Mouse (Mus musculus) liver, embryonic 11.5 days (tissue): ENCODE measurements around the gene Sufu. TPM values are rescaled to one million over a fixed set of nuclear protein-coding genes. Genes with fewer than 3 reads are reported as not detected.
A peak's percentile ranks its signal among the peaks of the same experiment; 100 is the strongest.

Experiments used
- ATAC-seq: fragments of 200-750 bp; cut with Nextera tagmentation; replicated peaks from 2 replicates; pipeline ENCODE4 v1.8.0; 2017; ENCODE audit warnings: moderate number of reproducible peaks, mild to moderate bottlenecking, moderate TSS enrichment, moderate library complexity; ENCODE audit not compliant: low FRiP score
- DNase-seq: peaks from one replicate; pipeline ENCODE4 v3.0.0-alpha.2; 2017; ENCODE audit warnings: low spot score
- H3K27ac ChIP-seq: fragments of 300-500 bp; sonication (generic); 2 replicates; pipeline ENCODE4 v1.5.1; 2014; ENCODE audit warnings: mild to moderate bottlenecking, low read depth, low read length, control low read depth
- H3K27me3 ChIP-seq: fragments of 300-500 bp; sonication (generic); replicated peaks from 2 replicates; pipeline ENCODE4 v1.6.1; 2014; ENCODE audit warnings: low read length, mixed read lengths; ENCODE audit not compliant: control insufficient read depth, insufficient read depth
- H3K36me3 ChIP-seq: fragments of 300-500 bp; sonication (generic); 2 replicates; pipeline ENCODE4 v1.6.1; 2014; ENCODE audit warnings: mild to moderate bottlenecking, low read length, moderate library complexity, mixed read lengths; ENCODE audit not compliant: control insufficient read depth, insufficient read depth
- H3K4me1 ChIP-seq: fragments of 300-500 bp; sonication (generic); replicated peaks from 2 replicates; pipeline ENCODE4 v1.6.1; 2014; ENCODE audit warnings: low read length, mixed read lengths; ENCODE audit not compliant: control insufficient read depth, insufficient read depth
- H3K4me2 ChIP-seq: fragments of 300-500 bp; sonication (generic); 2 replicates; pipeline ENCODE4 v1.6.1; 2014; ENCODE audit warnings: mild to moderate bottlenecking, control low read depth, moderate library complexity
- H3K4me3 ChIP-seq: fragments of 300-500 bp; sonication (generic); 2 replicates; pipeline ENCODE4 v1.5.1; 2014; ENCODE audit warnings: low read depth, low read length, control low read depth
- H3K9ac ChIP-seq: fragments of 300-500 bp; sonication (generic); 2 replicates; pipeline ENCODE4 v1.6.1; 2014; ENCODE audit warnings: low read depth, low read length, control low read depth
- H3K9me3 ChIP-seq: fragments of 300-500 bp; sonication (generic); 2 replicates; pipeline ENCODE4 v1.6.1; 2016; ENCODE audit warnings: low read length, inconsistent platforms, mixed read lengths; ENCODE audit not compliant: control insufficient read depth
- WGBS: fragments of 180-500 bp; shearing (Covaris S2); extraction: QIAGEN DNeasy Blood & Tissue Kit; methylation state at CpG from one replicate; pipeline ENCODE4 v1.1.7; 2014; 5-methylcytosine and 5-hydroxymethylcytosine counted together
- polyA plus RNA-seq: library from polyadenylated mRNA; unstranded; fragments of >200 nt; fragmentation: Nextera tagmentation; extraction: Ambion mirVana; gene quantifications from 2 replicates; pipeline ENCODE4 v1.2.1, GENCODE M21; 2014

Gene Sufu
- polyA plus RNA-seq, 1 experiment from 2014 or later: 22.8 TPM

GRCm38 (mm10) chr19:46471324-46472093 lies 74.8 kb downstream of the Sufu start:
- H3K9ac ChIP-seq: peak overlapping the region; percentile 10; the same call in 1 of the 2 replicates
- peaks cover 5% of the 10 kb centered on the region; the same call in 1 of the 2 replicates for H3K36me3 ChIP-seq
- ATAC-seq (no peak), DNase-seq (no peak)
- H3K4me2 ChIP-seq: 0 out of 2 replicates have a peak overlapping the region, but pooled peaks have one; percentile 17
- H3K4me3 ChIP-seq: no peak overlapping the region
- H3K4me1 ChIP-seq: peaks cover 32% of the 10 kb centered on the region
- WGBS: 26% methylated on average over 10 of the region's 10 CpGs
- H3K9me3 ChIP-seq: no peaks in the 10 kb centered on the region
- no peaks in the 10 kb centered on the region for H3K27me3 ChIP-seq
- peak overlapping the region; percentile 58 for H3K27ac ChIP-seq

- Histone ChIP-seq H3K9ac (no peak overlapping the region), H3K4me3 (no peak overlapping the region), H3K4me2 (no peak overlapping the region), H3K27me3 (no peaks in the 10 kb centered on the region), H3K4me1 (peaks cover 49% of the 10 kb centered on the region), H3K9me3 (no peaks in the 10 kb centered on the region), H3K36me3 (peaks cover 14% of the 10 kb centered on the region), H3K27ac (0 out of 2 replicates have a peak overlapping the region, but pooled peaks have one; percentile 9)
- ATAC-seq (no peak), DNase-seq (no peak)
- 56% methylated on average over 10 of the region's 10 CpGs for WGBS
These were observed 80.7 kb downstream of the Sufu start for GRCm38 (mm10) chr19:46477432-46477845.

GRCm38 (mm10) chr19:46478242-46478641 lies 81.5 kb downstream of the Sufu start:
- Histone ChIP-seq H3K9me3 (no peaks in the 10 kb centered on the region), H3K4me2 (no peak overlapping the region), H3K27ac (0 out of 2 replicates have a peak overlapping the region, but pooled peaks have one; percentile 9), H3K36me3 (peaks cover 14% of the 10 kb centered on the region), H3K4me1 (peaks cover 56% of the 10 kb centered on the region), H3K9ac (peak overlapping the region; percentile 13; the same call in 1 of the 2 replicates), H3K27me3 (no peaks in the 10 kb centered on the region), H3K4me3 (no peak overlapping the region)
- WGBS: 82% methylated on average over 4 of the region's 4 CpGs
- ATAC-seq (no peak), DNase-seq (no peak)

- Histone ChIP-seq H3K27me3 (no peaks in the 10 kb centered on the region), H3K9me3 (no peaks in the 10 kb centered on the region), H3K9ac (no peak overlapping the region), H3K36me3 (peaks cover 14% of the 10 kb centered on the region), H3K4me3 (no peak overlapping the region), H3K4me2 (peak overlapping the region; percentile 13), H3K27ac (peak overlapping the region; percentile 28), H3K4me1 (peaks cover 61% of the 10 kb centered on the region)
- ATAC-seq (peak; percentile 66), DNase-seq (no peak)
- 27% methylated on average over 5 of the region's 5 CpGs for WGBS
These were observed 82.1 kb downstream of the Sufu start for GRCm38 (mm10) chr19:46478826-46479225.

GRCm38 (mm10) chr19:46479306-46480075 lies 82.8 kb downstream of the Sufu start:
- WGBS: 58% methylated on average over 21 of the region's 21 CpGs
- H3K4me3 ChIP-seq: no peak overlapping the region
- H3K4me2 ChIP-seq: peak overlapping the region; percentile 13
- H3K36me3 ChIP-seq: peaks cover 14% of the 10 kb centered on the region
- H3K9me3 ChIP-seq: no peaks in the 10 kb centered on the region
- H3K27ac ChIP-seq: peak overlapping the region; percentile 28
- DNase-seq (no peak), ATAC-seq (0 out of 2 replicates have a peak, but pooled peaks have one; percentile 4)
- no peak overlapping the region for H3K9ac ChIP-seq
- no peaks in the 10 kb centered on the region for H3K27me3 ChIP-seq
- peaks cover 68% of the 10 kb centered on the region for H3K4me1 ChIP-seq

GRCm38 (mm10) chr19:46480624-46481345 lies 84.1 kb downstream of the Sufu start:
- Histone ChIP-seq H3K4me2 (no peak overlapping the region), H3K9me3 (no peaks in the 10 kb centered on the region), H3K27ac (no peak overlapping the region), H3K4me3 (no peak overlapping the region), H3K9ac (no peak overlapping the region), H3K4me1 (peaks cover 81% of the 10 kb centered on the region), H3K36me3 (peaks cover 12% of the 10 kb centered on the region), H3K27me3 (no peaks in the 10 kb centered on the region)
- DNase-seq (no peak), ATAC-seq (no peak)
- 64% methylated on average over 10 of the region's 10 CpGs for WGBS

- no peak overlapping the region for H3K4me2 ChIP-seq
- 36% methylated on average over 3 of the region's 3 CpGs for WGBS
- peaks cover 12% of the 10 kb centered on the region for H3K36me3 ChIP-seq
- H3K9ac ChIP-seq: no peak overlapping the region
- no peak for DNase-seq
- no peaks in the 10 kb centered on the region for H3K9me3 ChIP-seq
- H3K4me3 ChIP-seq: no peak overlapping the region
- ATAC-seq: no peak
- peaks cover 87% of the 10 kb centered on the region for H3K4me1 ChIP-seq
- H3K27me3 ChIP-seq: no peaks in the 10 kb centered on the region
- H3K27ac ChIP-seq: no peak overlapping the region
These were observed 84.7 kb downstream of the Sufu start for GRCm38 (mm10) chr19:46481352-46481751.

- no peak overlapping the region for H3K9ac ChIP-seq
- no peak overlapping the region for H3K27ac ChIP-seq
- WGBS: 25% methylated on average over 4 of the region's 4 CpGs
- no peak overlapping the region for H3K4me3 ChIP-seq
- H3K27me3 ChIP-seq: no peaks in the 10 kb centered on the region
- H3K4me1 ChIP-seq: peaks cover 89% of the 10 kb centered on the region
- no peak for ATAC-seq
- no peak for DNase-seq
- H3K9me3 ChIP-seq: no peaks in the 10 kb centered on the region
- H3K4me2 ChIP-seq: no peak overlapping the region
- H3K36me3 ChIP-seq: peaks cover 12% of the 10 kb centered on the region
These were observed 85.1 kb downstream of the Sufu start for GRCm38 (mm10) chr19:46481756-46482155.
